Mouse (Mus musculus): ENCODE results near the gene Scgb1a1.
A peak's percentile ranks its signal among the peaks of the same experiment; 100 is the strongest.
"Not testable (repeated sequence)": the region's sequence is repeated elsewhere in the genome, so short reads cannot be mapped to it uniquely, and the experiment has no call there.

Scgb1a1 gene

DNA sequence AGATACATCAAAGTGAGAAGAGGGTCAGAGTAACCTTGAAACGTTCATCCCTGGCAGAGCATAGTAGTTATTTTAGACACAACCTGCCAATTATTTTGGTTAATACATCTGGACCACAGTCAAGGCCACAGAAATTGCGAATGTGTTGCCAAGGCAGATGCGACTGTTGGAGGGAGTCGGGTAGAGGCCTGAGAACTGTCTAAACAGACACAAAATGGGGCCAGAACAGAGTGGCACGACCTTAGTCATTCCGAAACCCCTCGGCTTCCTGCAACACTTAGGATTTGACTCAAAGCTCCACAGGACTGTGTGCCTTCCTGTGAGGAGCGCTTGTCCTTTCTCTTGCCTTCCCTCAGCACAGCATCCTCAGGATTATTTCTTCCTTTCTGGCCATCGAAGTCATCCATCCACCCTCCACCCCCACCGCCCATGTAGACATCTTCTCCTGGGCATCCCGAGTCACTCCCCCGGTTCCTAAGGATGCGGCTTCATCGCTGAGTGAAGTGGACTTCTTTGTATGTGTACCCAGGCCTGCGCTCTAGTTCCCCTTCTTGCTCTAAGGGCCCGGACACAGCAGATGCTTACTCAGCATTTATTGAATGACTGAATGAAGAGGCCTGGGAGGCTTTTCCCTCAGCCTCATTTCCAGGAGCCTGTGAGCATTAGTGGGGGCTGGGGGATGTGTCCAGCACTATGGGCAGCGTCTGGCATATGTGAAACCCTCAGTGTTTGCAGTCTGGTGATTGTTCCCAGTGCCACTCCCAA lies 12.7 kb upstream of the Scgb1a1 start:
- no peak for DNase-seq (ENCODE audit: low spot score)

- no peak for DNase-seq (ENCODE audit: low spot score)
Observed at GRCm38 (mm10) chr19:9099751-9100150, 12.0 kb upstream of the Scgb1a1 start.

DNA sequence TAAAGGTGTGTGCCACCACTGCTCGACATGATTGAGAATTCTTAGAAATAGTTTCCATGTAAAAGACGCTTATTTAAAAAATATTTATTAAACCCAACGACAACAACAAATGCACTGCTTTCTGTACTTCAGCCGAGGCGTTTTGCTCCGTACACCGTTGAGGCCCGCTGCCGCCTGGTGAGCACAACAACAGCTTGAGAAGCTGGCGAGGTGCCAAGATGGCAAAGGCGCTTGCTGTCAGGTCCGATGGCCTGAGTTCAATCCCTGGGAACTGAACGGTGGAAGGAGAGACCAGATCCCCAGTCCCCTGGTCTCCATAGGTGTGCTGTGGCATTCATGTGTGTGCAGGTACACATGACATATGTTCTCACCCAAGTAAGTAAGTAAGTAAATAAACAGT lies 9.7 kb upstream of the Scgb1a1 start:
- DNase-seq (ENCODE audit: low spot score): no peak

GRCm38 (mm10) chr19:9095111-9095510 lies 7.4 kb upstream of the Scgb1a1 start:
- DNase-seq (ENCODE audit: low spot score): no peak

DNA sequence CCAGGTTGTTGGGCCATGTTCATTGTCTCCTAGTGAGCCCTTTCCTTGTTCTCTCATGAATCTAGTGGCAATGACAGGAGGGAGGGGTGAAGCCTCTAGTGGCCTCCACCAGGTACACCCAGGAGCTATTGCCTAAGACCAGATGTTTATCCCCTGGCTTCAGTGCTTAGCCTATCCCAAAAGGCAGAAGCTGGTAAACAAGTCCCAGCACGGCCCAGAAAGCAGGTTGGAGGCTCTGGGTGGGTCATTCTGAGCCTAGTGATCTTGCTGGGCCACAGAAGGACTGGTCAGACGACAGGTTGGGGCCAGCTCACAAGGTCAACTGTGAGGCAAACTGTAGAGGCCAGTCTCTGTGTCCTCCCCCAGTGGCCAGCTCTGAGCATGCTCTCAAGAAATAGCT lies 3.0 kb upstream of the Scgb1a1 start:
- no peak for DNase-seq (ENCODE audit: low spot score)

GRCm38 (mm10) chr19:9090191-9090590 lies 2.4 kb upstream of the Scgb1a1 start:
- no peak for DNase-seq (ENCODE audit: low spot score)

GRCm38 (mm10) chr19:9083892-9084291 lies 3.9 kb downstream of the Scgb1a1 start:
- not testable (repeated sequence) for DNase-seq (ENCODE audit: low spot score)

GRCm38 (mm10) chr19:9083010-9083355 lies 4.8 kb downstream of the Scgb1a1 start:
- no peak for DNase-seq (ENCODE audit: low spot score)

DNA sequence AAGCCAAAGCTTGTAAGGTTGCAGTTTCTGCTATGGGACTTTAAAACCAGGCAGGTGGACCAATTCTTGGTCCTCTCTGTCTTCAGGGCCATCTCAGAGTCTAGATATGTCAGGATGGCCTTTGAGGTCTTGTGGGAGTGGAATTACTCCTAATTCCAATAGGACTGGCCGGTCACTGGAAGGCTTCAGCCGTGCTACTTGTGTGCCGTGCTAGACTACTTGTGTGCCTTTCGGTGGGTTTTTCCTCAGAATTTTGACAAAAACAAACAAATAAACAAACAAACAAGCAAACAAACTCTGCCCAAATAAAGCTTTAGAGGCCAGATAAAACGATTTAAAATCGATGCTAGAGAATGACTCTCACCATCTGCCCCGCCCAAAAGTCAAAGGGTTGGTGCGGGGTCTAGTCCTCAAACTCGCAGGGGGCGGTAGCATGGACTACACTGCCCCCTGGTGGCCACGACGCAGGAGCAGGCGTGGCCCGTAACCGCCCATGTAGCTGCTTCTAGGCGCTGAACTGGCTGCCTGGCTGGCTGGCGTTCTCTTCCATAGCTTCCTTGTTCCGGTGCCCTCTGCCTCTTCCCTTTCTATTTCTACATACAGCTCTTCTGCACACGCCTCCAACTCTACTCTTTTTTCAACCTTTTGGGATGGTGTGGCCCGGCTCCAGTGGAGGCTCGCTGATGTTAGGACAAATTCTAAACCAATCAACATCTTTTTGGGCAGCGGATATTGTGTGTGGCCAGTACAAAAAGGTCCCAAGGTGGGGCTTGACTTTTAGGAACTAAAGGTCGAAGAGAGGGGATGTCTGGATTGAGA lies 5.4 kb downstream of the Scgb1a1 start:
- peak; percentile 60 for DNase-seq (ENCODE audit: low spot score)

- DNase-seq (ENCODE audit: low spot score): no peak
Observed at GRCm38 (mm10) chr19:9081311-9082190, 6.2 kb downstream of the Scgb1a1 start.

DNA sequence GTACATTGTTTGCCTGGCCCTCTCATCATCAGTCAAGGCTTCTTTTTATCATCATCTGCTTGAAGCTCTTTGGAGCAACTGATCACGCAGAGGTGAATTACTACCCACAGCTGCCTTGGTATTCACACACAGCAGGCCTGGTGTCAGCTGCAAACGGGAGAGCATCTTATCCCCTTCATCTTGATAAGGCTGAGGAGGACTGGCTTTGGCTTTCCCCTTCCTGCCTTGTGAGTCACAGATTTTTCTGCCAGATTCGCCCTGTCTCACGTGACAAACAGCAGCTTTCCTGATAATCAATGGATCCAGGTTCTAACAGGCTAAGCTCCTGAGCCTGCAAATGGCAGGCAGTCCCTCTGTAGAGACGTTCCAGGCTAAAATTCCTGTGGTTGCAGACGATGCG lies 7.8 kb downstream of the Scgb1a1 start:
- no peak for DNase-seq (ENCODE audit: low spot score)

- DNase-seq (ENCODE audit: low spot score): no peak
Observed at GRCm38 (mm10) chr19:9076982-9077660, 10.6 kb downstream of the Scgb1a1 start.

- DNase-seq (ENCODE audit: low spot score): no peak
Observed at GRCm38 (mm10) chr19:9076035-9076434, 11.7 kb downstream of the Scgb1a1 start.

DNA sequence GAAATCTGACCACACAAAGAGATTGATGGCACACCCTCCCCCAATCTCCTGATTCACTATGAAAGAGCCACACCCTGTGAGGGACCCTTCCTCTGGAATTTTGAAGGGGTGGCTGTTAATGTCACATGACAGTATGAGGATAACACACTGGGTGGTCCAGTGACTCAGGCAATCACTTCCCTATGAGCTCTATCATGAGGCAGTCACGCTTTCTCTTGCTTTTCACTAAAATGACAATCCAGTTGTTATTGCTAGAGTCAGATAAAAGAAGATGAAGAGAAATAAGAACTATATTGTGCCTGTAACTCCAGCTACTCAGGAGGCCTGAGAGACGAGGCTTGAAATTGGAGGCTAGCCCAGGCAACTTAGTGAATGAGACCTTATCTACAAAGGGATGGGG lies 12.2 kb downstream of the Scgb1a1 start:
- DNase-seq (ENCODE audit: low spot score): no peak

DNA sequence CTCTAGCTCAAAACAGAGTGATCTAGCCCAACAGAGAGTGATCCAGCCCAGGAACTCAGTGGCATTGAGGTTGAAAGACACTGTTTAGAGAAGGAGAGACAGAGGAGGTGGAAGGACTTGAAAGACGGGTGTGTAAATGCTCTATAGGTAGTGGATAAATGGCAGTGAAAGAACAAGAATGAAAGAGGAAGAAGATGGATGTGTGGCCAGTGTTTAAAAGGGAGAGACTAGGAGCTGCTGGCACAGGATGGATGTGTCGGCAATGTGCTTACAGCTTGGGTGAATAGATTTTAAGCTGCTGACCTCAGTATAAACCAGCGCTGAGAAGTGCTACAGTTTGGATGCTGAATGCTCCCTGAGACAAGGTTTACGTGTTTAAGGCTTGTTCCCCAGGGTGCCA lies 13.3 kb downstream of the Scgb1a1 start:
- DNase-seq (ENCODE audit: low spot score): no peak

DNA sequence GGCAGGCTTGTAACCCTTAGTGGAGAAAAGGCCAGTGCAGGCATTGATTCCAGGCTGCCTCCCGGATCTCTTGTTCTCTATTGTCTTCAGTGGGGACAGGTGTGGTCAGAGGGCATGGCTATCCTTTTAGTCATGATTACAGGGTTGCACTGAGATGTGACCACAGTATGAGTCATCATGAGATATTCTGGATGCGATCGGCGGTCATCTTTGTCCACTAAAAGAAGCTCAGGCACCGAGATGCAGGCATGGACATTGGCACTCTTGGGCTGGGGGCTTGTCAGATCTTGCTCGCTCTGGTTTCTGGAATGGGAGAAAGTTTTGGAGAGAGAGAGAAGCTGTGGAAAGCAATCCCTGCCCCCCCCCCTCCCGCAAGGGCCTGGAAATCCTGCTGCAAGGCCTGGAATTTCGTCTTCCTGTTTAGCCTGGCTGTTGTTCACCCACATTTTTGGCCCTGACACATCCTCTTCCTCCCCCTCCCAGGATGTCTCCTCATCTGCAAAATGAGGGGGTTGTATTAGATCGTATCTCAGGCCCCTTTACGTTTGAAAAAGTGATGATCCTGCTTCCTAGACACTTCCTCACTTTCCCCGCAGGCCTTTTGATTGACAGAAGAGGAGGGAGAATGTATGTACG lies 13.9 kb downstream of the Scgb1a1 start:
- no peak for DNase-seq (ENCODE audit: low spot score)

- no peak for DNase-seq (ENCODE audit: low spot score)
Observed at GRCm38 (mm10) chr19:9072157-9072530, 15.6 kb downstream of the Scgb1a1 start.

GRCm38 (mm10) chr19:9071456-9072156 lies 16.2 kb downstream of the Scgb1a1 start:
- DNase-seq (ENCODE audit: low spot score): no peak

DNA sequence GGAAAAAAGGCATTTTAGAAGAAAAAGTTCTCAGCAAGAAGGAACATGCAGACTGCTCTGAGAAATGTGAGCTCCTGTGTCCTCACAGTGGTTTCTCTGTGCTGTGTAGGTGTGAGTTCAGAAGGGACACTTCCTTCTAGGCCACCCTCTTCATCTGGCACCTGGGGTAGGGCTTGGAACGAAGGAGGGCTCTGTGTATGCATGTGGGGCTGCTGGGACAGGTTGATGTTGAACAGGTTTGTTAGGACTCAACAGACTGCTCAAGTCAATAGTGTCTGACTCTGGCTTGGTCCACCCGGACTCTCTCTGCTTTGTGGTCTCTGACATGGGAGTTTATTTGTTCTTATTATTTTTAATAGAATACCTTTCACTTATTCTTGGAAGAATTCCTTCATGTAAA lies 17.4 kb downstream of the Scgb1a1 start:
- DNase-seq (ENCODE audit: low spot score): no peak

- no peak for DNase-seq (ENCODE audit: low spot score)
Observed at GRCm38 (mm10) chr19:9069687-9070307, 18.0 kb downstream of the Scgb1a1 start.

All from left cerebral cortex, adult 11 months (tissue).